Mouse (Mus musculus): ENCODE data around the gene Prdx6b. TPM values are rescaled to one million over a fixed set of nuclear protein-coding genes. Genes with fewer than 3 reads are reported as not detected.
A peak's percentile ranks its signal among the peaks of the same experiment; 100 is the strongest.

The Prdx6b gene
- polyA plus RNA-seq, 1 experiment from 2014 or later, result not detected

DNA sequence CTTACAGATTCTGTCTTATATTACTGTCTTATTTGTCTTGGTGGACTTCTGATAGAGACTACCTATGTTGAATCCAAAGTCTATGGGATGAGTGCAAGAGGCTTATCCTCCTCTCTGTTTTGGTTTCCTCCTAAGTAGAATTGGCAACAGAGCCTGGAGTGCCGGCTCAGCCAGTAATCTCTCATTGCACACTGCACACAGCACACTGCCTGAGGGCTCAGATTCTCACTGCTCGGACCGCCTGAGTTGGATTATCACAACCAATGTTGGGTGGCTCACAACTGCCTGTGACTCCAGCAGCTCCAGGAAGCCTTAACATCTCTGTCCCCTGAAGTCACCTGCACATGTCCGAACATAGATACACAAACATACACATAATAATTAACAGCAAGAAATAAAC lies 19.1 kb downstream of the Prdx6b start:
- no peaks in the 10 kb centered on the region for H3K36me3 ChIP-seq (ENCODE audit: control insufficient read depth, insufficient read depth, low read length)
- ATAC-seq (replicated peaks; ENCODE audit: low FRiP score) (no peak), DNase-seq (ENCODE audit: low spot score) (no peak)
- no peak overlapping the region for H3K9ac ChIP-seq (ENCODE audit: low read length)
- no peaks in the 10 kb centered on the region for H3K4me1 ChIP-seq (replicated peaks; ENCODE audit: control insufficient read depth, insufficient read depth, low read length)
- no peak overlapping the region for H3K4me3 ChIP-seq (ENCODE audit: low read depth, low read length)
- WGBS, result 71% methylated on average over 4 of the region's 4 CpGs
- no peaks in the 10 kb centered on the region for H3K9me3 ChIP-seq (ENCODE audit: control insufficient read depth, low read length)
- no peak overlapping the region for H3K4me2 ChIP-seq (ENCODE audit: low read depth, low read length, severe bottlenecking)
- H3K27me3 ChIP-seq (ENCODE audit: control insufficient read depth, insufficient read depth, low read length), result no peaks in the 10 kb centered on the region
- no peak overlapping the region for H3K27ac ChIP-seq (ENCODE audit: low read depth, low read length)

DNA sequence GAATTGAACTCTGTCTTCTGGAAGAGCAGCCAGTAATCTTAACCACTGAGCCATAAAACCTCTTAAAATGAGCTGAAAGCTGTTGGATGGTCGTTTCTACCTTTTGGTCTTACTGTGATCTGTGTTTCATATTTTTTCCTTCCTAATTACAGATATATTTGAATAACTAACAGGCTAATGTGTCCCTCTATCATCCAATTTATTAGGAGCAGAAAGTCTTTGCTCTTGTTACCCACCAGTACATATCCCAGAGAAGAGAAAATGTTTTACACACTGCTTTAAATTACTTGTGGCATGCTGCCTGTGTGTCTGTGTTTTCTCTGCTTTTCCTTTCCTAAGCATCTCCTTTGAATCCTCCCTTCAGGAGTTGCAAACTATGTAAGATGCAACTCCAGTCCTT lies 21.9 kb downstream of the Prdx6b start:
- no peak for ATAC-seq (replicated peaks; ENCODE audit: low FRiP score)
- WGBS, result 69% methylated on average over 1 of the region's 1 CpGs

DNA sequence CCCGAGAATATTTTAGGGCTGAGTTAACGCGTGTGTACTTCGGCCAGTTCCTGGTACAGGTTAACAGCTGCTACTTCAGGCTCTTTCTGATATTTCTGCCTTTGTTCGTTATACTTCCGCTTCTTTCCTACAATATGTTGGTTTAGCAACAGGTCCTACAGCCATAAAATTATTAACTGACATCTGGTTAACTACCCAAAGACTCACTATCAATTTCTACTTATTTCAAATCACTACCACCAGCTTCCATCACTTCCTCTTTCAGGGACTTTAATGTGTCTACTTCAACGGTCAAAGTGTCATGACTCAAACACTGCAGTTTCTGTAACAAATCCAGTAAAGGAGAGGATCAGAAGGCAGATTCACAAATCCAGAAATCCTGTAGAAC lies 22.6 kb downstream of the Prdx6b start:
- H3K9me3 ChIP-seq (ENCODE audit: control insufficient read depth, low read length), result no peaks in the 10 kb centered on the region
- no peaks in the 10 kb centered on the region for H3K36me3 ChIP-seq (ENCODE audit: control insufficient read depth, insufficient read depth, low read length)
- no peaks in the 10 kb centered on the region for H3K27me3 ChIP-seq (ENCODE audit: control insufficient read depth, insufficient read depth, low read length)
- H3K27ac ChIP-seq (ENCODE audit: low read depth, low read length), result peak overlapping the region; percentile 96; the same call in 1 of the 2 replicates
- DNase-seq (ENCODE audit: low spot score), result no peak
- peak; percentile 19 for ATAC-seq (replicated peaks; ENCODE audit: low FRiP score)
- peak overlapping the region; percentile 69 for H3K4me2 ChIP-seq (ENCODE audit: low read depth, low read length, severe bottlenecking)
- H3K9ac ChIP-seq (ENCODE audit: low read length), result peak overlapping the region; percentile 94
- H3K4me1 ChIP-seq (replicated peaks; ENCODE audit: control insufficient read depth, insufficient read depth, low read length), result no peaks in the 10 kb centered on the region
- 60% methylated on average over 7 of the region's 7 CpGs for WGBS
- peak overlapping the region; percentile 84 for H3K4me3 ChIP-seq (ENCODE audit: low read depth, low read length)

More for the DNA sequence above, 21.9 kb downstream of the Prdx6b start:
- no peaks in the 10 kb centered on the region for H3K4me1 ChIP-seq (replicated peaks; ENCODE audit: control insufficient read depth, insufficient read depth, low read length)
- H3K27ac ChIP-seq (ENCODE audit: low read depth, low read length), result no peak overlapping the region
- H3K27me3 ChIP-seq (ENCODE audit: control insufficient read depth, insufficient read depth, low read length), result no peaks in the 10 kb centered on the region
- no peak overlapping the region for H3K4me3 ChIP-seq (ENCODE audit: low read depth, low read length)
- no peaks in the 10 kb centered on the region for H3K9me3 ChIP-seq (ENCODE audit: control insufficient read depth, low read length)
- no peak overlapping the region for H3K9ac ChIP-seq (ENCODE audit: low read length)
- no peak overlapping the region for H3K4me2 ChIP-seq (ENCODE audit: low read depth, low read length, severe bottlenecking)
- no peaks in the 10 kb centered on the region for H3K36me3 ChIP-seq (ENCODE audit: control insufficient read depth, insufficient read depth, low read length)
- no peak for DNase-seq (ENCODE audit: low spot score)

DNA sequence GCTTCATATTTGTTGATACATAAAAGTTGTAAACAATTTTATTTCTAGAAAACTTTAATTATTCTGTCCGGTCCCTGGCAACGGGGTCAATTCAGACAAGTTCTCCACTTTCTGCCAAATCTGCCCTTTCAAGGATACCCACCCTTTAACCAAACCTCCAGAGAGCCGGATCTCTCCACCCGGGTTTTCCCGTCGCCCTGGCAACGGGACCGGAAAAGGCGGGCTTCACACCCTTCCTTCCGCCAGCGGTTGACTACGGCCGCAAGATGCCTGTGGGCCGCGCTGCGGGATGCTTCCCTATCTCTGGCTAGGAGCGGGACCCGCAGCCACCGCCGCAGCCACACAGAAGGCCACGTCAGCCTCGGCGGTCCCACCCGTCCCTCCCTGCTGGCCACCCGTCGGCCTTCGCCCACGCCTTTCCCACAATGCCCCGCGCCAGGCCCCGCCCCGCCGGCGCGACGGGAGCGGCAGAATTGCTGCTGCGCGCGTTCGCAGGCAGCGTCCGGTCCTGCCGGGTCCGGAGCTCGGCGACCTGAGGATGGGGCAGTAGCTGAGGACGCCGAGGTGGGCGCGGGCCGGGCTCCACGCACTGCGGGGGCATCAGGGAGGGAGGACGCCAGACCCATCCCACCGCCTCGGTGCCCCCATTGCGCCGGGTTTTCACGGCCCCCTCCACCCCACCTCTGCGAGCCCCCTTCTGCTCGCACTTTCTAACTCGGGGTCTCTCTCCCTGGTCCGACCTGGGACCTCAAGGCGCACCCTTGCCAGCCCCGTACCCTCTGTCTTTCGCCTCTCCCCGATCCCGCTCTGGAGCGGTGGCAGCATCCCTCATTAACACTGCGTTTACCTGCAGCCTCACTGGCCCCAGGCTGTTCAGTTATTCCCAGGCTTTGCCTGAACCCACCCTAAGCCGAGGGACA lies 23.2 kb downstream of the Prdx6b start, which contains the start of gene Dnajc10:
Dnajc10 (plus strand) TSS at position 225 of the 920 bp plus-strand sequence.
- no peaks in the 10 kb centered on the region for H3K9me3 ChIP-seq (ENCODE audit: control insufficient read depth, low read length)
- WGBS, result under 1% methylated on average over 70 of the region's 72 CpGs
- DNase-seq (ENCODE audit: low spot score), result peak; percentile 93

DNA sequence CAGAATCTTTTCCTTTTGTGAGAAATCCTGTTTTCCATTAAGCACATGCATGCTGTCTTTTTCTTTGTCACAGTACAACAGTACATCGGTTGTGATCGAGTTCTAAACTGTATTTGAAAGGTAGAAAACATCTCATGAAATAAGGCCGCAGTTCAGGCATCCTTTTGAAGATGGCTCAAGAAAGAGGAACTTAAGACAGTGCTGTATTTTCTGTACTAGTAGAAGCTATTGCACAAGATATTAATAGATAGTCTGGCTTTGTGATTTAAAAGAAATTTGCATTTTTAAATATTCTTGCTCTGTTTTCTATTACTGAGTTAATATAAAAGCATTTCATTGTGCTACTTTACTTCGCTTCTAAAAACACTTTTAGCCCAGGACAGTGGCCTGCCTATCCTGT lies 30.6 kb downstream of the Prdx6b start:
- H3K4me3 ChIP-seq (ENCODE audit: low read depth, low read length), result no peak overlapping the region
- H3K27me3 ChIP-seq (ENCODE audit: control insufficient read depth, insufficient read depth, low read length), result no peaks in the 10 kb centered on the region
- no peaks in the 10 kb centered on the region for H3K9me3 ChIP-seq (ENCODE audit: control insufficient read depth, low read length)
- H3K4me1 ChIP-seq (replicated peaks; ENCODE audit: control insufficient read depth, insufficient read depth, low read length), result no peaks in the 10 kb centered on the region
- H3K27ac ChIP-seq (ENCODE audit: low read depth, low read length), result no peak overlapping the region
- no peaks in the 10 kb centered on the region; the same call in 1 of the 2 replicates for H3K36me3 ChIP-seq (ENCODE audit: control insufficient read depth, insufficient read depth, low read length)
- 96% methylated on average over 4 of the region's 4 CpGs for WGBS
- no peak overlapping the region for H3K9ac ChIP-seq (ENCODE audit: low read length)
- H3K4me2 ChIP-seq (ENCODE audit: low read depth, low read length, severe bottlenecking), result no peak overlapping the region
- no peak for ATAC-seq (replicated peaks; ENCODE audit: low FRiP score)
- no peak for DNase-seq (ENCODE audit: low spot score)

More for the DNA sequence above, 23.2 kb downstream of the Prdx6b start, which contains the start of gene Dnajc10:
- H3K4me2 ChIP-seq (ENCODE audit: low read depth, low read length, severe bottlenecking), result peak within 1 kb of the TSS; percentile 69
- H3K36me3 ChIP-seq (ENCODE audit: control insufficient read depth, insufficient read depth, low read length), result no peaks in the 10 kb centered on the region
- ATAC-seq (replicated peaks; ENCODE audit: low FRiP score), result peak; percentile 96
- no peaks in the 10 kb centered on the region for H3K4me1 ChIP-seq (replicated peaks; ENCODE audit: control insufficient read depth, insufficient read depth, low read length)
- H3K4me3 ChIP-seq (ENCODE audit: low read depth, low read length), result peak within 1 kb of the TSS; percentile 84
- peak within 1 kb of the TSS; percentile 96 for H3K27ac ChIP-seq (ENCODE audit: low read depth, low read length)
- H3K9ac ChIP-seq (ENCODE audit: low read length), result peak within 1 kb of the TSS; percentile 94
- no peaks in the 10 kb centered on the region for H3K27me3 ChIP-seq (ENCODE audit: control insufficient read depth, insufficient read depth, low read length)

DNA sequence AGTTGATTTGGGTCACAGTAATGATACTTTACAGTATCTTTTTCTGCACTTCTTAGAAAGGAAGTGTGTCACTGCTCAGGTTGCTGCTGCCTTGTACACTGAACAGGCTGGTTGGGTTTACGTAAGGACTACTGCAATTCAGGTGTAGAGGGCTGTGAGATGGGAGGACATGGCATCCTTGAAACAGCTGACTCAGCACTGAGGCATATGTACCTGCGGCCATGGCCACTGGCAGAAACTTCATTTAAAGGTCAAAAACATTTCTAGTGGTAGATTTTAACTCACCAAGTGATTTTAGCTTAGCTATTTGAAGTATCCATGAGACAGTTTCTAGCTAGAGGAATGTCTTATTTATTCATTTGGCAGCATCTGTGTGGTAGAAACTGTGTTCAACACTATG lies 33.5 kb downstream of the Prdx6b start:
- H3K9ac ChIP-seq (ENCODE audit: low read length), result no peak overlapping the region
- DNase-seq (ENCODE audit: low spot score), result no peak
- no peak overlapping the region for H3K4me3 ChIP-seq (ENCODE audit: low read depth, low read length)
- ATAC-seq (replicated peaks; ENCODE audit: low FRiP score), result no peak
- H3K4me2 ChIP-seq (ENCODE audit: low read depth, low read length, severe bottlenecking), result no peak overlapping the region
- 92% methylated on average over 2 of the region's 2 CpGs for WGBS
- no peak overlapping the region for H3K27ac ChIP-seq (ENCODE audit: low read depth, low read length)
- no peaks in the 10 kb centered on the region for H3K27me3 ChIP-seq (ENCODE audit: control insufficient read depth, insufficient read depth, low read length)
- no peaks in the 10 kb centered on the region for H3K9me3 ChIP-seq (ENCODE audit: control insufficient read depth, low read length)
- H3K4me1 ChIP-seq (replicated peaks; ENCODE audit: control insufficient read depth, insufficient read depth, low read length), result no peaks in the 10 kb centered on the region
- H3K36me3 ChIP-seq (ENCODE audit: control insufficient read depth, insufficient read depth, low read length), result no peaks in the 10 kb centered on the region; the same call in 1 of the 2 replicates

DNA sequence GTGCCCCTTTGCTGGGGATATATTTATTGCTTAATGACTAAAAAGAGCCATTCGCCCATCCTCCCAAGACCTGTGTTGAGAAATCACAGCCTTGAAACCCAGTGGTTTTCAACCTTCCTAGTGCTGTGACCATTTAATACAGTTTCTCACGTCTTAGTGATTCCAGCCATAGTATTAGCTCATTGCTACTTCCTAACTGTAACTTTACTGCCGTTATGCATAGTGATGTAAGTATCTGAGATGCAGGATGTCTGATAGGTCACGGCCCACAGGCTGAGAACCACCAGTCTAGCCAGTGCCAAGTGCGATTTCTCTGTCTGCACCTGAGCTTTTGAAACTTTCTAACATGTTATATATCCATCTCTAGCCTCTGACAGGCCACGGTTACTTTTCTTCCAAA lies 35.0 kb downstream of the Prdx6b start:
- Histone ChIP-seq H3K9me3 (ENCODE audit: control insufficient read depth, low read length) (no peaks in the 10 kb centered on the region), H3K4me3 (ENCODE audit: low read depth, low read length) (no peak overlapping the region), H3K4me2 (ENCODE audit: low read depth, low read length, severe bottlenecking) (no peak overlapping the region), H3K27me3 (ENCODE audit: control insufficient read depth, insufficient read depth, low read length) (no peaks in the 10 kb centered on the region), H3K9ac (ENCODE audit: low read length) (no peak overlapping the region), H3K27ac (ENCODE audit: low read depth, low read length) (no peak overlapping the region), H3K36me3 (ENCODE audit: control insufficient read depth, insufficient read depth, low read length) (no peaks in the 10 kb centered on the region; the same call in 1 of the 2 replicates), H3K4me1 (replicated peaks; ENCODE audit: control insufficient read depth, insufficient read depth, low read length) (no peaks in the 10 kb centered on the region)
- DNase-seq (ENCODE audit: low spot score) (no peak), ATAC-seq (replicated peaks; ENCODE audit: low FRiP score) (no peak)
- WGBS, result 91% methylated on average over 6 of the region's 6 CpGs

DNA sequence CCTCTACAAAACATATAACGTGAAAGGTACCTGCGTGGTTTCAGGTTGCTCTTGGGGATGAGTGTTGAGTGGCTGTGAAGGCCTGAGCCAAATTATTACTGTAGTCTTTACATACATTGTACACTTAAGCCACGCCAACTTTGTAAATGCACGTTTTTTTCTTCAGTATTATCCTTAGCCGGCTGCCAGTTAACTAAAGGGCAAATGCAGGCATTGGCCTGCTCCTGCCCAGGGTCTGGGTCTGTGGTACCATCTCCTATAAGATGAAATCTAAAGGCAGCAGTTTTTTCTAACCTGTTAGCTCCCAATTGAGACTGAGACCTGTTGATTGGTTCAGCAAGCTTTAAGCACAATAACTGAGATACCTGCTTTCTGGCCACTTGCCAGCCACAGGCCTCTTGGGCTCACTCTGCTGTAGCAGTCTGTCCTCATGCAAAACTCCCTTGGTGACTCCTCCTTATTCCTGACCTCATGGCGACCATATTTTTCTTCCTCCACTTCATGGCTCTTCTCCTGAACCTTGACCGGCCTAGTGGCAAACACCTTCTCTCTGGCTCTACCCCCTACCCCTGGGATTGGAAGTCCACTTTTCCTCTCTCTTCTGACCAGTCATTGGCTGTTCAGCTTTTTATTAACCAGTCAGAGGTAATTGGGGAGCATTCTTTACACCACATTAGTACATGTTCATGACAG lies 36.8 kb downstream of the Prdx6b start:
- Histone ChIP-seq H3K4me1 (replicated peaks; ENCODE audit: control insufficient read depth, insufficient read depth, low read length) (no peaks in the 10 kb centered on the region), H3K4me3 (ENCODE audit: low read depth, low read length) (no peak overlapping the region), H3K27ac (ENCODE audit: low read depth, low read length) (no peak overlapping the region), H3K4me2 (ENCODE audit: low read depth, low read length, severe bottlenecking) (no peak overlapping the region), H3K36me3 (ENCODE audit: control insufficient read depth, insufficient read depth, low read length) (no peaks in the 10 kb centered on the region; the same call in 1 of the 2 replicates), H3K27me3 (ENCODE audit: control insufficient read depth, insufficient read depth, low read length) (no peaks in the 10 kb centered on the region), H3K9ac (ENCODE audit: low read length) (no peak overlapping the region), H3K9me3 (ENCODE audit: control insufficient read depth, low read length) (no peaks in the 10 kb centered on the region)
- DNase-seq (ENCODE audit: low spot score) (no peak), ATAC-seq (replicated peaks; ENCODE audit: low FRiP score) (no peak)
- WGBS, result 90% methylated on average over 7 of the region's 7 CpGs
